Mouse (Mus musculus): ENCODE results near the gene Med9. TPM values are rescaled to one million over a fixed set of nuclear protein-coding genes. Genes with fewer than 3 reads are reported as not detected.

Gene Med9
- polyA plus RNA-seq, 1 experiment from 2014 or later = 49.1 TPM

DNA sequence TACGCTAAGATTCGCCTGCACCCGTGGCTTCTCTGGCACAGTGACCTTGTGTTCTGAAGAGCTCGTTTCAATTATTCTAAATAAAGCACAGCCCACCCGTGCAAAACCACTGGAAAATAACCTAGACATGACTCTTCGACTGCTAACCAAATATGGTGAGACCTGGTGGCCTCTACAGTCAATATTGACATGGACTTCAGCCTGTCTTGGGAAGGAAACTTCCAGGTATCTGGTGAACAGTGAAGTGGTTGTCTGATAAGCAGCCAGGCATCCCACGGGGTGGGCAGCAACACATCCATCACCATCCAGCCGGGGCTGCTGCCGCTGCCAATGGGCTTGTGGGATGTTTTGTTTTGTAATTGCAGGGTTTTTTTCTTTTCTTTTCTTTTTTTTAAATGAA is 46.3 kb downstream of the Med9 start:
- Histone ChIP-seq H3K36me3 (ENCODE audit: control insufficient read depth, insufficient read depth, low read length) (no peaks in the 10 kb centered on the region), H3K4me3 (ENCODE audit: low read depth, low read length) (no peak overlapping the region), H3K9me3 (replicated peaks; ENCODE audit: control insufficient read depth, low read length) (no peaks in the 10 kb centered on the region), H3K27ac (ENCODE audit: low read depth, low read length) (no peak overlapping the region), H3K9ac (ENCODE audit: low read depth, low read length) (no peak overlapping the region), H3K27me3 (ENCODE audit: control insufficient read depth, insufficient read depth, low read length) (no peaks in the 10 kb centered on the region), H3K4me2 (no peak overlapping the region), H3K4me1 (ENCODE audit: control insufficient read depth, insufficient read depth, low read length) (peaks cover 11% of the 10 kb centered on the region)
- no peak for ATAC-seq (replicated peaks; ENCODE audit: insufficient number of reproducible peaks, low FRiP score, low TSS enrichment)
- WGBS (ENCODE audit: insufficient replicate concordance) = 26% methylated on average over 9 of the region's 9 CpGs

DNA sequence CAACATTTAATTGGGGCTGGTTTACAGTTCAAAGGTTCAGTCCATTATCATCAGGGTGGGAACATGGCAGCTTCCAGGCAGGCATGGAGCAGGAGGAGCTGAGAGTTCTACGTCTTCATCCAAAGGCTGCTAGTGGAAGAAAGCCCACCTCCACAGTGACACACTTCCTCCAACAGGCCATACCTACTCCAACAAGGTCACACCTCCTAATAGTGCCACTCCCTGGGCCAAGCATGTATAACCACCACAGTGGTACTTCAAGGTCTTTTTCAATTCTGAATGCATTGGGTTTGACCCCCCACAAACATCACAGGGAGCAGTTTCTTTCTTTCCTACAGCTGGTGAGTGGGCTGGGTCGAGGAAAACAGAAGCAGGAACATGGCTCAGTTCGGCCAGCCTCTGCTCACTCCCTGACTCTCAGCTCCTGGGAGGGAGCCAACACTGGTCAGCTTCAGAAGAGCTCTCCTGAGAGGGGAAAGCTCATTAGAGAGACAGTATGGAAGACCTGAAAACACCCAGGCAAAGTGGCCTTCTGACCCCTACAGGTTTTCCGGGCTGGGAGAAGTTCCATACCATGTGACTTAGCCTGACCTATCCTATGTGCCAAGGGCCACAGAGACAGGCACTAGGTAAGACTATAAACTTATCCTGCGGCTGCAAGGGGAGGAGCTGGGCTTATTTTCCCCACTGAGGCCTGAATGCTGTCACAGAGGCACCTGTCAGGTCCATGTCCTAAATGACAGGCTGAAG is 53.4 kb downstream of the Med9 start:
- Histone ChIP-seq H3K9ac (ENCODE audit: low read depth, low read length) (no peak overlapping the region), H3K27me3 (ENCODE audit: control insufficient read depth, insufficient read depth, low read length) (no peaks in the 10 kb centered on the region), H3K4me1 (ENCODE audit: control insufficient read depth, insufficient read depth, low read length) (no peaks in the 10 kb centered on the region; the same call in 1 of the 2 replicates), H3K4me2 (no peak overlapping the region), H3K27ac (ENCODE audit: low read depth, low read length) (no peak overlapping the region), H3K4me3 (ENCODE audit: low read depth, low read length) (no peak overlapping the region), H3K9me3 (replicated peaks; ENCODE audit: control insufficient read depth, low read length) (no peaks in the 10 kb centered on the region), H3K36me3 (ENCODE audit: control insufficient read depth, insufficient read depth, low read length) (no peaks in the 10 kb centered on the region)
- 72% methylated on average over 5 of the region's 5 CpGs for WGBS (ENCODE audit: insufficient replicate concordance)
- no peak for ATAC-seq (replicated peaks; ENCODE audit: insufficient number of reproducible peaks, low FRiP score, low TSS enrichment)

DNA sequence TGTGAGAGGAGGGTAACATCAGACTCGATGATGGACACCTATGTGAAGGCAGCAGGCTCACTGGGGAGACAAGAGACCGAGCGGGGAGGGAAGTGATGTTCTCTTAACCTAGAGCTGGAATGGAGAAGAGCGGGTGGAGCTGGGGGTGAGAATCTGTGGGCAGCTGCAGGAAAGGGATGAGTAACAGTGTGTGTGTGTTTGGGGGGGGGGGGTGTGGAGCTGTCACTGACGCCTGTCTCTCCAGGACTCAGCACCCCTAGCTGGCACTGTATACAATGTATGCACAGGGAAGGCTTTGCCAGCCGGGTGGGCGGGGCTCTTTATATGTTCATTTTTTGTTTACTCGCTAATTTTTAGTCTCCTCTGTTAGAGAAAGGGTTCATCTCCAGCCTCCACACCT is 55.8 kb downstream of the Med9 start:
- ATAC-seq (replicated peaks; ENCODE audit: insufficient number of reproducible peaks, low FRiP score, low TSS enrichment) = no peak
- Histone ChIP-seq H3K9me3 (replicated peaks; ENCODE audit: control insufficient read depth, low read length) (no peaks in the 10 kb centered on the region), H3K4me3 (ENCODE audit: low read depth, low read length) (no peak overlapping the region), H3K4me1 (ENCODE audit: control insufficient read depth, insufficient read depth, low read length) (no peaks in the 10 kb centered on the region; the same call in 1 of the 2 replicates), H3K4me2 (no peak overlapping the region), H3K27me3 (ENCODE audit: control insufficient read depth, insufficient read depth, low read length) (no peaks in the 10 kb centered on the region), H3K36me3 (ENCODE audit: control insufficient read depth, insufficient read depth, low read length) (no peaks in the 10 kb centered on the region), H3K9ac (ENCODE audit: low read depth, low read length) (no peak overlapping the region), H3K27ac (ENCODE audit: low read depth, low read length) (no peak overlapping the region)
- WGBS (ENCODE audit: insufficient replicate concordance) = 75% methylated on average over 7 of the region's 8 CpGs

DNA sequence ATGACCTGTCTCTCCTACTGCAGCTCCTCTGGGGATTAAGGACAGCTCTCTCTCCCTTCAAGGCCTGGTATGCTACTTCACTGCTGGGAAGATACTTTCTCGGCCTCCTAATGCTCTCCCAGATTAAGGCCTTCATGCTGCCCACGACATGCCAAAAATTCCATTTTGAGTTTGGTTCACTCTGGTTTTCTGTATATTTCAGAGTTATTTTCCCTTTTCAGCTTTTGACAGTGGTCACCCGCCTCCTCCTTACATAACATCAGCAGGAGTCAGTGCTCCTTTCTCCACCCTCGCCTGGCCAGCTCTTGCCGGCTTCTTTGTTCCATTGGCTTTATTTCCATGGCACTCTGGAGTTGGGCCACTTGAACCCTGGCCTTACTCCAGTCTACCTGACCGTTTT is 56.7 kb downstream of the Med9 start:
- 77% methylated on average over 6 of the region's 6 CpGs for WGBS (ENCODE audit: insufficient replicate concordance)
- no peaks in the 10 kb centered on the region for H3K27me3 ChIP-seq (ENCODE audit: control insufficient read depth, insufficient read depth, low read length)

DNA sequence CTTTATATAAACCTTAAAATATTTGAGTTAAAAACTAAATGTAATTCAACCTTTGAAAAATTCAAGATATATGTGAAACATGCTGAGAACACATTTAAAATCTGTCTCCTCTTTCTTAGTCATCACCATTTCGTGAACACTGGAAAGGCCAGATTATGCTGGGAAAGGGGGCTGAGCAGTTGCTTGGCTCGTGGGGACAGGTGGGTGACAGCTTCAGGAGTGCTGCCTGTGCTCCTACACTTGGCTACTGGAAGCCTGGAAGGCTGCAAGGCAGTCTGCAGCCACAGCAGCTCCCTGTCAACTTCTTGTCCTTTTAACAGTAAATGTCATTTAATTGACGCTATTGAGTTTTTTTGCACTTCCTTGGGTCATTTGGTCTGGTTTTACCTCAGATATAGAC is 57.9 kb downstream of the Med9 start:
- H3K9me3 ChIP-seq (replicated peaks; ENCODE audit: control insufficient read depth, low read length) = no peaks in the 10 kb centered on the region
- H3K27me3 ChIP-seq (ENCODE audit: control insufficient read depth, insufficient read depth, low read length) = no peaks in the 10 kb centered on the region
- H3K9ac ChIP-seq (ENCODE audit: low read depth, low read length) = no peak overlapping the region
- no peak for ATAC-seq (replicated peaks; ENCODE audit: insufficient number of reproducible peaks, low FRiP score, low TSS enrichment)
- no peak overlapping the region for H3K4me3 ChIP-seq (ENCODE audit: low read depth, low read length)
- H3K27ac ChIP-seq (ENCODE audit: low read depth, low read length) = no peak overlapping the region
- H3K4me1 ChIP-seq (ENCODE audit: control insufficient read depth, insufficient read depth, low read length) = no peaks in the 10 kb centered on the region; the same call in 1 of the 2 replicates
- no peaks in the 10 kb centered on the region for H3K36me3 ChIP-seq (ENCODE audit: control insufficient read depth, insufficient read depth, low read length)
- H3K4me2 ChIP-seq = no peak overlapping the region
- 62% methylated on average over 3 of the region's 3 CpGs for WGBS (ENCODE audit: insufficient replicate concordance)

More for the DNA sequence above, 56.7 kb downstream of the Med9 start:
- no peak for ATAC-seq (replicated peaks; ENCODE audit: insufficient number of reproducible peaks, low FRiP score, low TSS enrichment)
- H3K4me1 ChIP-seq (ENCODE audit: control insufficient read depth, insufficient read depth, low read length) = no peaks in the 10 kb centered on the region; the same call in 1 of the 2 replicates
- H3K4me2 ChIP-seq = no peak overlapping the region
- H3K4me3 ChIP-seq (ENCODE audit: low read depth, low read length) = no peak overlapping the region
- H3K9me3 ChIP-seq (replicated peaks; ENCODE audit: control insufficient read depth, low read length) = no peaks in the 10 kb centered on the region
- no peak overlapping the region for H3K27ac ChIP-seq (ENCODE audit: low read depth, low read length)
- H3K36me3 ChIP-seq (ENCODE audit: control insufficient read depth, insufficient read depth, low read length) = no peaks in the 10 kb centered on the region
- no peak overlapping the region for H3K9ac ChIP-seq (ENCODE audit: low read depth, low read length)

DNA sequence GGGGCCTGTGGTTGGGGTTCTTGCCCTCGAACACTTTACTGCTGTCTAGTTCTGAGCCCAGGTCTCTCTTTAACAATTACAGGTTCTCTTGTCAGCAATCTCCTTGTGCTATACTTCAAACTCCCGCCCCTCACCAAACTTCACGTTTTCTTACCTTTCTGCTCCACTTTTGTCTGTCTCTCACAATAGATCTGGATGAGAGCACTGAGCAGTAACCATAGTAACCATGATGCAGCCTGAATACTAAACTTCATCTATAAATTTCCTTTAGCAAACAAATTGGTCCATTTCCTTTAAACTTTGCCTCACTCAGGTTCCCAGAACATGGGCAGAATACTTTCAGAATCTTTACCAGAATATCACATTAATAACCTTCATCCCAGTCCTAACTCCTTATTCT is 61.4 kb downstream of the Med9 start:
- no peaks in the 10 kb centered on the region for H3K9me3 ChIP-seq (replicated peaks; ENCODE audit: control insufficient read depth, low read length)

DNA sequence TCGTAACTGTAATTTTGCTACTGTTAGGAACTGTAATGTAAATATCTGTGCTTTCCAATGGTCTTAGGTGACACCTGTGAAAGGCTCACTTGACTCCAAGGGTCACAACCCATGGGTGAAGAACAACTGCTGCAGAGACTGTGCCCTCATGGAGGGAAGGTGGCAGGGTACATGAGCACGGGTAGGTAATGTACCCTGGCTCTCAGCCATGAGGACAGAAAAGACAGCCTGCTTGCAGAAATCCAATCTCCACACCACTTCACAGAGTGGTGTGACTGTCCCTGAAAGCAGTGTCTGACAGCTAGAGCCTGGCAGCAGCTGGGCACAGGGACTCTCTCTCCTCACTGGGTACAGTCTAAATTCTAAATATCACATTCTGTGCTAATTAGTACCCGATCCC is 63.5 kb downstream of the Med9 start:
- no peak overlapping the region for H3K27ac ChIP-seq (ENCODE audit: low read depth, low read length)
- no peaks in the 10 kb centered on the region for H3K9me3 ChIP-seq (replicated peaks; ENCODE audit: control insufficient read depth, low read length)
- H3K4me2 ChIP-seq = no peak overlapping the region
- H3K27me3 ChIP-seq (ENCODE audit: control insufficient read depth, insufficient read depth, low read length) = no peaks in the 10 kb centered on the region
- 81% methylated on average over 3 of the region's 3 CpGs for WGBS (ENCODE audit: insufficient replicate concordance)
- ATAC-seq (replicated peaks; ENCODE audit: insufficient number of reproducible peaks, low FRiP score, low TSS enrichment) = no peak
- no peak overlapping the region for H3K9ac ChIP-seq (ENCODE audit: low read depth, low read length)
- H3K36me3 ChIP-seq (ENCODE audit: control insufficient read depth, insufficient read depth, low read length) = no peaks in the 10 kb centered on the region
- no peak overlapping the region for H3K4me3 ChIP-seq (ENCODE audit: low read depth, low read length)
- H3K4me1 ChIP-seq (ENCODE audit: control insufficient read depth, insufficient read depth, low read length) = no peaks in the 10 kb centered on the region

More for the DNA sequence above, 61.4 kb downstream of the Med9 start:
- Histone ChIP-seq H3K27me3 (ENCODE audit: control insufficient read depth, insufficient read depth, low read length) (no peaks in the 10 kb centered on the region), H3K4me3 (ENCODE audit: low read depth, low read length) (no peak overlapping the region), H3K27ac (ENCODE audit: low read depth, low read length) (no peak overlapping the region), H3K4me1 (ENCODE audit: control insufficient read depth, insufficient read depth, low read length) (no peaks in the 10 kb centered on the region), H3K9ac (ENCODE audit: low read depth, low read length) (no peak overlapping the region), H3K36me3 (ENCODE audit: control insufficient read depth, insufficient read depth, low read length) (no peaks in the 10 kb centered on the region), H3K4me2 (no peak overlapping the region)
- ATAC-seq (replicated peaks; ENCODE audit: insufficient number of reproducible peaks, low FRiP score, low TSS enrichment) = no peak
- 75% methylated on average over 3 of the region's 3 CpGs for WGBS (ENCODE audit: insufficient replicate concordance)
